ENCODE assay signal across 28 mouse cellular contexts in the genomic region with DNA sequence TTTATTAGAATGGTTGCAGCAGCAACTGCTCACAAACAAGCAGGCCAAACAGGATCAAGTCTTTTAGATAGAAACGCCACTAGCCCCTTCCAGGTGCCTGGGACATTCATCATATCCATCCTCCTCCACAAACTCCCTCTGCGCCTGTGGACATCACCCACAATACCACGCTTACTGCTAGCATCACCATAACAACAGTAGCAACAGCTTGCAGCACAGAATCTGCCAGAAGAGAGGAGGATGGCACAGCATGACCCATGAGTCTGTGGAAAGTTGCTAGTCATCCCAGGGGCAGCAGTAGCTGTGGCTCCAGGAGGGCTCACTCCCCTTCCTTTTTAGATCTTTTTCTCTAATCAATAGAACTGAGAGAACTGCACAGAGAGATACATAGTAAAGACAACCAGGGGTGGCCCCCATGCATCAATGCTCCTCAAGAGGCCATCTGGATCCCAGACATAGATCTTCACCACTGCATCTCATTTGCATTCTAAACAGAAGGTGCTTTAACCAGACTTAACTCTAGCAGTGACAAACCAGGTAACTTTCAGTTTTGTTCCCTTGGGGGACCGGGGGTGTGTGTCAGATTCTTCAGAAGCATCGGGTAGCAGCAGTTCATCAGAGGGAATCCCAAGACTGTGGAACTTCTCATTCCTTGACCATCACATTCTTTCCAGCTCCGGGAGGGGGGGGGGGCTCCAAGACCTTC. TPM values are rescaled to one million over a fixed set of nuclear protein-coding genes. Genes with fewer than 3 reads are reported as not detected.
DNase-seq lines count a peak whose midpoint lies in the region; TF ChIP-seq lines count a peak whose summit lies in the region.
"Had no signal": no experiment of that assay in that cellular context is flagged by ENCODE, and none has a peak within 500 bp of the region (broad histone marks: within the 10 kb centered on the region; RNA-seq: fewer than 3 reads in every experiment).

No protein-coding gene starts in this region.

- peak; percentile 13 to 21 for DNase-seq in layer of hippocampus, adult 2 months (ENCODE audit: low spot score in 2 of 2)
- no peak for DNase-seq in layer of hippocampus, postnatal 36 days
- peak; percentile 24 to 48 for DNase-seq in right cerebral cortex, adult 2 months (ENCODE audit: low spot score in 2 of 2)
- no peak for DNase-seq in right cerebral cortex, postnatal 10 days (ENCODE audit: low spot score in 2 of 2)
- DNase-seq in CH12.LX (ENCODE audit: extremely low read depth) = peak; percentile 80
- DNase-seq in telencephalon, adult 2 months (ENCODE audit: low read depth, low spot score) = peak; percentile 28
- no peak for DNase-seq in kidney, postnatal 10 days
- DNase-seq: adrenal gland, adult 2 months; adrenal gland, postnatal 14 days; cerebellum, adult 11-12 months; cerebellum, adult 8-10 months; cerebellum, postnatal 10 days; cerebellum, postnatal 36 days; embryo, embryonic 11 days; gastrocnemius, postnatal 25 days; heart, adult 18-20 months; heart, postnatal 10 days; heart, postnatal 36 days had no signal

- no peak for TF ChIP-seq RAD21 in CH12.LX (IDR thresholded peaks at IDR 0.05; ENCODE audit: low read depth, low read length)

- H3K4me1 ChIP-seq in CH12.LX (ENCODE audit: control insufficient read depth in 1 of 2, insufficient read depth in 2 of 2) = peaks cover 2 to 30% of the 10 kb centered on the region in 2 experiments
- H3K4me1 ChIP-seq: forebrain, embryonic 13.5 days; heart, embryonic 15.5 days had no signal

- in situ Hi-C loops in CH12.LX (cut with MboI; ENCODE audit: low pct_ligation_motif_present, low pct_unique_long_range_greater_than_20kb, low sequenced_read_pairs) = no loop called here

- H3K27ac ChIP-seq in layer of hippocampus, adult 2 months = no peak overlapping the region
- no peak overlapping the region for H3K27ac ChIP-seq in CH12.LX (ENCODE audit: insufficient read depth, low read depth)
- H3K27ac ChIP-seq: forebrain, embryonic 10.5 days; forebrain, embryonic 13.5 days; heart, embryonic 15.5 days; hindbrain, embryonic 10.5 days; hindbrain, embryonic 13.5 days had no signal

- TF ChIP-seq EP300 in CH12.LX (IDR thresholded peaks at IDR 0.05; ENCODE audit: low read length) = peak; percentile 48; the same call in 1 of the 2 replicates

- H3K4me3 ChIP-seq in layer of hippocampus, adult 2 months = no peak overlapping the region
- no peak overlapping the region for H3K4me3 ChIP-seq in CH12.LX (replicated peaks in 1 of 3; ENCODE audit: low read depth in 2 of 3, low read length in 2 of 3, poor library complexity in 1 of 3)
- H3K4me3 ChIP-seq: forebrain, embryonic 10.5 days; forebrain, embryonic 13.5 days; heart, embryonic 12.5 days; heart, embryonic 15.5 days; hindbrain, embryonic 10.5 days; hindbrain, embryonic 13.5 days had no signal

- no peaks in the 10 kb centered on the region for H3K9me3 ChIP-seq in CH12.LX (replicated peaks; ENCODE audit: low read length)
- H3K9me3 ChIP-seq: forebrain, embryonic 10.5 days; forebrain, embryonic 13.5 days; heart, embryonic 12.5 days; heart, embryonic 15.5 days; hindbrain, embryonic 10.5 days; hindbrain, embryonic 13.5 days had no signal

- no peaks in the 10 kb centered on the region for H3K27me3 ChIP-seq in CH12.LX (replicated peaks)
- H3K27me3 ChIP-seq: forebrain, embryonic 13.5 days; heart, embryonic 12.5 days; heart, embryonic 15.5 days; hindbrain, embryonic 13.5 days had no signal

- TF ChIP-seq POLR2A in CH12.LX (IDR thresholded peaks at IDR 0.05; ENCODE audit: low read depth, low read length) = no peak

- peak overlapping the region; percentile 49 for H3K4me2 ChIP-seq in CH12.LX (ENCODE audit: insufficient read depth, low read depth, poor library complexity, severe bottlenecking)
- H3K4me2 ChIP-seq: forebrain, embryonic 13.5 days; heart, embryonic 12.5 days; heart, embryonic 15.5 days; hindbrain, embryonic 13.5 days had no signal

- dilution Hi-C loops in CH12.LX (cut with MboI; ENCODE audit: extremely low pct_ligation_motif_present, extremely low pct_unique_long_range_greater_than_20kb, low sequenced_read_pairs) = no loop called here

- no peaks in the 10 kb centered on the region for H3K36me3 ChIP-seq in CH12.LX (replicated peaks in 1 of 2; ENCODE audit: control insufficient read depth in 1 of 2, insufficient read depth in 1 of 2, low read length in 1 of 2)
- H3K36me3 ChIP-seq: forebrain, embryonic 10.5 days; heart, embryonic 12.5 days; heart, embryonic 15.5 days; hindbrain, embryonic 10.5 days; hindbrain, embryonic 13.5 days had no signal

- H3K79me2 ChIP-seq in CH12.LX (replicated peaks; ENCODE audit: control insufficient read depth, extremely low read depth, insufficient read depth, poor library complexity, severe bottlenecking) = no peaks in the 10 kb centered on the region

- H3K9ac ChIP-seq in CH12.LX (ENCODE audit: insufficient read depth, low read depth) = no peak overlapping the region
- H3K9ac ChIP-seq: forebrain, embryonic 13.5 days; heart, embryonic 12.5 days; heart, embryonic 15.5 days; hindbrain, embryonic 13.5 days had no signal

- no peak for TF ChIP-seq CTCF in layer of hippocampus, adult 2 months (conservative IDR thresholded peaks at IDR 0.05)
- TF ChIP-seq CTCF in CH12.LX (conservative IDR thresholded peaks at IDR 0.05 in 1 of 2, IDR thresholded peaks at IDR 0.05 in 1 of 2; ENCODE audit: low read depth in 2 of 2, low read length in 2 of 2) = no peak

TF ChIP-seq in CH12.LX, 34 proteins besides CTCF, POLR2A, EP300 and RAD21:
- 0 out of 2 replicates have a peak, but pooled peaks have one; percentile 50 for TF ChIP-seq IRF4 (IDR thresholded peaks at IDR 0.05; ENCODE audit: low read depth, low read length)
- peak; percentile 36; the same call in 1 of the 2 replicates for TF ChIP-seq BHLHE40 (IDR thresholded peaks at IDR 0.05; ENCODE audit: low read depth, low read length)
- TF ChIP-seq ETS1 (conservative IDR thresholded peaks at IDR 0.05; ENCODE audit: low read depth, low read length) = peak; percentile 41; the same call in 1 of the 2 replicates
- peak; percentile 36; the same call in 1 of the 2 replicates for TF ChIP-seq TCF12 (IDR thresholded peaks at IDR 0.05; ENCODE audit: low read depth, low read length)
- no peak for TF ChIP-seq TBP (conservative IDR thresholded peaks at IDR 0.05; ENCODE audit: low read depth, low read length)
- TF ChIP-seq MAZ (IDR thresholded peaks at IDR 0.05; ENCODE audit: low read depth, low read length) = 0 out of 2 replicates have a peak, but pooled peaks have one; percentile 22
- peak; percentile 32; the same call in 1 of the 2 replicates for TF ChIP-seq MEF2A (IDR thresholded peaks at IDR 0.05; ENCODE audit: borderline replicate concordance, low read depth, low read length)
- no peak for TF ChIP-seq NRF1 (IDR thresholded peaks at IDR 0.05; ENCODE audit: low read depth, low read length)

RNA-seq across cellular contexts. Expression of a gene that starts 12.5 kb away (rescaled TPM):
- under 1 TPM; 0.54 to 0.66 TPM for total RNA-seq in layer of hippocampus, adult 2 months (2021)
- total RNA-seq in layer of hippocampus, postnatal 36 days (2021) = under 1 TPM; 0.17 to 0.58 TPM
- total RNA-seq in CH12.LX (2012; rRNA removed) (not detected in 2 replicates), CH12.LX (2014; rRNA removed) (not detected in 2 replicates)
- polyA plus RNA-seq in CH12.LX (2012; ENCODE audit: insufficient read length, low read depth) = not detected in 2 replicates
- total RNA-seq: adrenal gland, adult 2 months; adrenal gland, postnatal 14 days; ES-E14; gastrocnemius, postnatal 25 days; heart, adult 18-20 months; heart, postnatal 10 days; heart, postnatal 36 days had no signal
- polyA plus RNA-seq: C2C12; CD4-positive, CD25-positive, alpha-beta regulatory T cell, adult 4 months; forebrain, embryonic 10.5 days; heart, embryonic 12.5 days; heart, embryonic 15.5 days; hindbrain, embryonic 10.5 days; Patski had no signal

Comparison
In these comparisons a context has a peak if more than half of its experiments do, and no peak if none do; other contexts are left out.
1. DNase-seq: peak in layer of hippocampus, adult 2 months (2 of 2), right cerebral cortex, adult 2 months (2 of 2), CH12.LX (single experiment) and telencephalon, adult 2 months (single experiment); none in layer of hippocampus, postnatal 36 days (0 of 2), right cerebral cortex, postnatal 10 days (0 of 2) and kidney, postnatal 10 days (single experiment).